Mouse (Mus musculus) liver, embryonic 15.5 days (tissue): ENCODE data around the gene Carns1. TPM values are rescaled to one million over a fixed set of nuclear protein-coding genes. Genes with fewer than 3 reads are reported as not detected.

Source experiments
- ATAC-seq: fragments of 200-750 bp; cut with Nextera tagmentation; 2 replicates; pipeline ENCODE4 v1.8.0; 2017; ENCODE audit warnings: moderate number of reproducible peaks, mild to moderate bottlenecking, moderate library complexity; ENCODE audit not compliant: insufficient read depth
- H3K27ac ChIP-seq: fragments of 300-500 bp; sonication (generic); replicated peaks from 2 replicates; pipeline ENCODE4 v1.5.1; 2015; ENCODE audit warnings: mild to moderate bottlenecking, inconsistent platforms
- H3K27me3 ChIP-seq: fragments of 300-500 bp; sonication (generic); 2 replicates; pipeline ENCODE4 v1.6.1; 2015; ENCODE audit warnings: mild to moderate bottlenecking, inconsistent platforms
- H3K36me3 ChIP-seq: fragments of 300-500 bp; sonication (generic); replicated peaks from 2 replicates; pipeline ENCODE4 v1.6.1; 2015; ENCODE audit warnings: moderate library complexity, mild to moderate bottlenecking, inconsistent platforms
- H3K4me1 ChIP-seq: fragments of 300-500 bp; sonication (generic); replicated peaks from 2 replicates; pipeline ENCODE4 v1.6.1; 2015; ENCODE audit warnings: inconsistent platforms
- H3K4me2 ChIP-seq: fragments of 300-500 bp; sonication (generic); 2 replicates; pipeline ENCODE4 v1.6.1; 2015; ENCODE audit warnings: moderate library complexity, mild to moderate bottlenecking, inconsistent platforms
- H3K4me3 ChIP-seq: fragments of 300-500 bp; sonication (generic); replicated peaks from 2 replicates; pipeline ENCODE4 v1.5.1; 2015; ENCODE audit warnings: mild to moderate bottlenecking, inconsistent platforms
- H3K9ac ChIP-seq: fragments of 300-500 bp; sonication (generic); 2 replicates; pipeline ENCODE4 v1.6.1; 2015; ENCODE audit warnings: moderate library complexity, mild to moderate bottlenecking, inconsistent platforms
- H3K9me3 ChIP-seq: fragments of 300-500 bp; sonication (generic); replicated peaks from 2 replicates; pipeline ENCODE4 v1.6.1; 2016; ENCODE audit warnings: inconsistent platforms
- WGBS: fragments of 180-500 bp; shearing (Covaris S2); methylation state at CpG from one replicate; pipeline ENCODE4 v1.1.7; 2015; ENCODE audit warnings: mixed read lengths; ENCODE audit not compliant: insufficient replicate concordance; 5-methylcytosine and 5-hydroxymethylcytosine counted together
- microRNA-seq: library from miRNA; unstranded; fragments of <30 nt; microRNA quantifications from one replicate; pipeline ENCODE4, GENCODE M21; 2016
- polyA plus RNA-seq: library from polyadenylated mRNA; unstranded; fragments of >200 nt; fragmentation: Nextera tagmentation; extraction: Ambion mirVana; gene quantifications from 2 replicates; pipeline ENCODE4 v1.2.1, GENCODE M21; 2015

The Carns1 gene
- polyA plus RNA-seq, 1 experiment from 2014 or later, result 0.64 TPM

GRCm38 (mm10) chr19:4115144-4115543, 60.1 kb downstream of the Carns1 start:
- Histone ChIP-seq H3K9me3 (no peaks in the 10 kb centered on the region), H3K9ac (no peak overlapping the region), H3K4me1 (peaks cover 40% of the 10 kb centered on the region), H3K4me3 (no peak overlapping the region), H3K27ac (no peak overlapping the region), H3K27me3 (no peaks in the 10 kb centered on the region), H3K4me2 (no peak overlapping the region), H3K36me3 (peaks cover 62% of the 10 kb centered on the region)
- WGBS, result 81% methylated on average over 10 of the region's 10 CpGs
- ATAC-seq, result no peak

- Histone ChIP-seq H3K36me3 (peaks cover 62% of the 10 kb centered on the region), H3K4me2 (no peak overlapping the region), H3K27me3 (no peaks in the 10 kb centered on the region), H3K27ac (peak overlapping the region; percentile 66; the same call in 1 of the 2 replicates), H3K9ac (no peak overlapping the region), H3K4me3 (no peak overlapping the region), H3K4me1 (peaks cover 34% of the 10 kb centered on the region), H3K9me3 (no peaks in the 10 kb centered on the region)
- 83% methylated on average over 10 of the region's 10 CpGs for WGBS
- no peak for ATAC-seq
Measured at GRCm38 (mm10) chr19:4114551-4114950, 60.7 kb downstream of the Carns1 start.

Small RNA genes lying within 50 kb of the gene (microRNA-seq; reads per million reads assigned to microRNA genes)
- not detected for gene Gm26115

Other genes starting within 250 kb of the Carns1 start
- gene Aldh3b1, start 245.7 kb downstream of the Carns1 start, polyA plus RNA-seq, result 8.7 and 9.4 TPM in 2 replicates
- gene Unc93b1, start 240.3 kb downstream of the Carns1 start, polyA plus RNA-seq, result 32.2 and 36.8 TPM in 2 replicates
- gene Aldh3b3, start 216.8 kb downstream of the Carns1 start, polyA plus RNA-seq, result 0.03 TPM in 1 of 2 replicates, not detected in the other
- 0.18 and 0.32 TPM in 2 replicates for gene Aldh3b2, start 203.2 kb downstream of the Carns1 start, polyA plus RNA-seq
- gene Acy3, start 188.9 kb downstream of the Carns1 start, polyA plus RNA-seq, result 10.8 and 11.1 TPM in 2 replicates
- 0.21 and 0.33 TPM in 2 replicates for gene Tbx10, start 182.7 kb downstream of the Carns1 start, polyA plus RNA-seq
- gene Nudt8, start 174.9 kb downstream of the Carns1 start, polyA plus RNA-seq, result 13.3 and 13.8 TPM in 2 replicates
- gene Gm49405, start 174.9 kb downstream of the Carns1 start, polyA plus RNA-seq, result 0.45 and 0.48 TPM in 2 replicates
- 0.38 and 0.78 TPM in 2 replicates for gene Doc2g, start 172.2 kb downstream of the Carns1 start, polyA plus RNA-seq
- gene Ndufv1, start 162.7 kb downstream of the Carns1 start, polyA plus RNA-seq, result 152 and 163 TPM in 2 replicates
- gene Gstp1, start 137.5 kb downstream of the Carns1 start, polyA plus RNA-seq, result 752 and 794 TPM in 2 replicates
- 7.7 and 8.0 TPM in 2 replicates for gene Gstp2, start 129.5 kb downstream of the Carns1 start, polyA plus RNA-seq
- 77.6 and 97.4 TPM in 2 replicates for gene Gstp3, start 115.9 kb downstream of the Carns1 start, polyA plus RNA-seq
- 0.29 and 0.38 TPM in 2 replicates for gene Cabp2, start 93.9 kb downstream of the Carns1 start, polyA plus RNA-seq
- gene Cdk2ap2, start 78.3 kb downstream of the Carns1 start, polyA plus RNA-seq, result 115 and 127 TPM in 2 replicates
- 6.0 and 7.9 TPM in 2 replicates for gene Pitpnm1, start 75.5 kb downstream of the Carns1 start, polyA plus RNA-seq
- gene Aip, start 49.6 kb downstream of the Carns1 start, polyA plus RNA-seq, result 35.8 and 38.3 TPM in 2 replicates
- gene Gpr152, start 35.7 kb downstream of the Carns1 start, polyA plus RNA-seq, result not detected in 2 replicates
- gene Cabp4, start 31.4 kb downstream of the Carns1 start, polyA plus RNA-seq, result 0.13 TPM in 2 replicates
- 71.8 and 77.5 TPM in 2 replicates for gene Coro1b, start 26.9 kb downstream of the Carns1 start, polyA plus RNA-seq
- 15.6 and 17.5 TPM in 2 replicates for gene Ptprcap, start 21.9 kb downstream of the Carns1 start, polyA plus RNA-seq
- gene Rps6kb2, start 12.1 kb downstream of the Carns1 start, polyA plus RNA-seq, result 32.8 and 34.2 TPM in 2 replicates
- gene Tbc1d10c, start 15.8 kb upstream of the Carns1 start, polyA plus RNA-seq, result 5.5 and 7.0 TPM in 2 replicates
- 414 and 425 TPM in 2 replicates for gene Ppp1ca, start 16.6 kb upstream of the Carns1 start, polyA plus RNA-seq
- gene Rad9a, start 26.2 kb upstream of the Carns1 start, polyA plus RNA-seq, result 15.6 and 16.5 TPM in 2 replicates
- gene Clcf1, start 38.8 kb upstream of the Carns1 start, polyA plus RNA-seq, result 0.38 and 0.56 TPM in 2 replicates
- gene AC109138.7, start 38.9 kb upstream of the Carns1 start, polyA plus RNA-seq, result not detected in 2 replicates
- gene Pold4, start 56.4 kb upstream of the Carns1 start, polyA plus RNA-seq, result 13.1 and 15.0 TPM in 2 replicates
- 2.0 and 2.3 TPM in 2 replicates for gene Ssh3, start 93.7 kb upstream of the Carns1 start, polyA plus RNA-seq
- gene Ankrd13d, start 107.7 kb upstream of the Carns1 start, polyA plus RNA-seq, result 0.90 and 1.5 TPM in 2 replicates
- 12.4 and 13.2 TPM in 2 replicates for gene Grk2, start 130.7 kb upstream of the Carns1 start, polyA plus RNA-seq
- gene Kdm2a, start 222.8 kb upstream of the Carns1 start, polyA plus RNA-seq, result 12.9 and 13.1 TPM in 2 replicates